ENCODE assay signal across 10 mouse cellular contexts in genomic region chr17:56460876-56461275, GRCm38 (mm10). TPM values are rescaled to one million over a fixed set of nuclear protein-coding genes. Genes with fewer than 3 reads are reported as not detected.
DNase-seq lines count a peak whose midpoint lies in the region; ATAC-seq and TF ChIP-seq lines count a peak whose summit lies in the region.
"Had no signal": no experiment of that assay in that cellular context is flagged by ENCODE, and none has a peak within 500 bp of the region (broad histone marks: within the 10 kb centered on the region; RNA-seq: fewer than 3 reads in every experiment).

No protein-coding gene starts in this region.

- no peaks in the 10 kb centered on the region for H3K9me3 ChIP-seq in hindbrain, embryonic 16.5 days (ENCODE audit: control insufficient read depth, low read length)
- H3K9me3 ChIP-seq in midbrain, embryonic 16.5 days (replicated peaks; ENCODE audit: control insufficient read depth, low read length, poor library complexity, severe bottlenecking), result no peaks in the 10 kb centered on the region

- DNase-seq in kidney, adult 2 months, result no peak
- no peak for DNase-seq in kidney, postnatal 25 days
- DNase-seq in embryo, embryonic 9.5 days (ENCODE audit: extremely low spot score), result peak; percentile 34
- no peak for DNase-seq in layer of hippocampus, adult 9-10 months (ENCODE audit: low spot score)
- no peak for DNase-seq in layer of hippocampus, adult 8-10 months (ENCODE audit: low spot score in 2 of 2)
- no peak for DNase-seq in thymus, adult 18-20 months
- DNase-seq: kidney, postnatal 14 days had no signal

- no peak for TF ChIP-seq CTCF in kidney, adult 2 months (conservative IDR thresholded peaks at IDR 0.05; ENCODE audit: insufficient read depth, insufficient read length, low read depth, low read length)

- TF ChIP-seq POLR2A in kidney, adult 2 months (IDR thresholded peaks at IDR 0.05; ENCODE audit: low read depth, low read length), result no peak

- 37% methylated on average over 6 of the region's 6 CpGs for WGBS in kidney, adult 2 months
- WGBS in hindbrain, embryonic 16.5 days, result 32% methylated on average over 6 of the region's 6 CpGs
- WGBS in midbrain, embryonic 16.5 days, result 23% methylated on average over 6 of the region's 6 CpGs

- peak overlapping the region; percentile 71 for H3K9ac ChIP-seq in hindbrain, embryonic 16.5 days (ENCODE audit: low read depth, low read length)
- H3K9ac ChIP-seq in midbrain, embryonic 16.5 days (ENCODE audit: low read depth, low read length), result peak overlapping the region; percentile 74

- H3K27me3 ChIP-seq in kidney, adult 2 months (replicated peaks; ENCODE audit: control insufficient read depth, insufficient read depth, low read length), result no peaks in the 10 kb centered on the region
- no peaks in the 10 kb centered on the region for H3K27me3 ChIP-seq in hindbrain, embryonic 16.5 days (replicated peaks; ENCODE audit: control insufficient read depth, insufficient read depth, low read length)
- no peaks in the 10 kb centered on the region for H3K27me3 ChIP-seq in midbrain, embryonic 16.5 days (ENCODE audit: control insufficient read depth, insufficient read depth, low read depth, low read length)

- H3K4me1 ChIP-seq in kidney, adult 2 months (ENCODE audit: control insufficient read depth, insufficient read depth, low read length), result no peaks in the 10 kb centered on the region
- peaks cover 44% of the 10 kb centered on the region for H3K4me1 ChIP-seq in hindbrain, embryonic 16.5 days (ENCODE audit: control insufficient read depth, insufficient read depth, low read depth, low read length)
- H3K4me1 ChIP-seq in midbrain, embryonic 16.5 days (ENCODE audit: control insufficient read depth, insufficient read depth, low read length), result peaks cover 45% of the 10 kb centered on the region

- H3K4me2 ChIP-seq in hindbrain, embryonic 16.5 days (ENCODE audit: low read length), result peak overlapping the region; percentile 89
- H3K4me2 ChIP-seq in midbrain, embryonic 16.5 days (ENCODE audit: low read length), result peak overlapping the region; percentile 83

- no peak overlapping the region for H3K27ac ChIP-seq in kidney, adult 2 months (ENCODE audit: insufficient read depth, low read depth, low read length)
- H3K27ac ChIP-seq in hindbrain, embryonic 16.5 days (ENCODE audit: low read depth, low read length), result peak overlapping the region; percentile 83; the same call in 1 of the 2 replicates
- peak overlapping the region; percentile 83; the same call in 1 of the 2 replicates for H3K27ac ChIP-seq in midbrain, embryonic 16.5 days (ENCODE audit: low read length)

- H3K4me3 ChIP-seq in kidney, adult 2 months (ENCODE audit: insufficient read depth, low read depth, low read length), result peak overlapping the region; percentile 95; the same call in 1 of the 2 replicates
- H3K4me3 ChIP-seq in hindbrain, embryonic 16.5 days (ENCODE audit: low read length), result peak overlapping the region; percentile 55
- peak overlapping the region; percentile 52 for H3K4me3 ChIP-seq in midbrain, embryonic 16.5 days (ENCODE audit: low read depth, low read length)

- no peak for ATAC-seq in hindbrain, embryonic 16.5 days
- no peak for ATAC-seq in midbrain, embryonic 16.5 days

- H3K36me3 ChIP-seq in kidney, adult 2 months (ENCODE audit: control insufficient read depth, insufficient read depth, low read length), result no peaks in the 10 kb centered on the region
- H3K36me3 ChIP-seq in hindbrain, embryonic 16.5 days (ENCODE audit: control insufficient read depth, insufficient read depth, low read length), result peaks cover 14% of the 10 kb centered on the region
- peaks cover 9% of the 10 kb centered on the region; the same call in 1 of the 2 replicates for H3K36me3 ChIP-seq in midbrain, embryonic 16.5 days (ENCODE audit: control insufficient read depth, insufficient read depth, low read length)

RNA-seq across cellular contexts. Expression of gene Ptprs, which starts 15.4 kb away (rescaled TPM):
- polyA plus RNA-seq in kidney, adult 2 months (2012; rRNA removed), result 38.8 and 48.0 TPM in 2 replicates
- polyA plus RNA-seq in hindbrain, embryonic 16.5 days (2015; fragmentation: Nextera tagmentation; extraction: Ambion mirVana), result 229 and 264 TPM in 2 replicates
- 293 and 299 TPM in 2 replicates for polyA plus RNA-seq in midbrain, embryonic 16.5 days (2015; fragmentation: Nextera tagmentation; extraction: Ambion mirVana)
- total RNA-seq in layer of hippocampus, adult 8-10 months (2022), result 100 to 1,000 TPM; 605 to 694 (median 657) TPM

RNA-seq across cellular contexts. Expression of gene Znrf4, which starts 51.4 kb away (rescaled TPM):
- polyA plus RNA-seq in kidney, adult 2 months (2012; rRNA removed), result 0.17 and 0.52 TPM in 2 replicates
- not detected in 2 replicates for polyA plus RNA-seq in hindbrain, embryonic 16.5 days (2015; fragmentation: Nextera tagmentation; extraction: Ambion mirVana)
- not detected in 2 replicates for polyA plus RNA-seq in midbrain, embryonic 16.5 days (2015; fragmentation: Nextera tagmentation; extraction: Ambion mirVana)
- total RNA-seq in layer of hippocampus, adult 8-10 months (2022), result not detected
- total RNA-seq: ES-E14 had no signal
